Mouse (Mus musculus): ENCODE results near the gene Iars2. TPM values are rescaled to one million over a fixed set of nuclear protein-coding genes. Genes with fewer than 3 reads are reported as not detected.

Iars2 gene
- polyA plus RNA-seq (2012; ENCODE audit: insufficient read depth, insufficient read length, low replicate concordance, missing spikeins) = not detected in 2 replicates

DNA sequence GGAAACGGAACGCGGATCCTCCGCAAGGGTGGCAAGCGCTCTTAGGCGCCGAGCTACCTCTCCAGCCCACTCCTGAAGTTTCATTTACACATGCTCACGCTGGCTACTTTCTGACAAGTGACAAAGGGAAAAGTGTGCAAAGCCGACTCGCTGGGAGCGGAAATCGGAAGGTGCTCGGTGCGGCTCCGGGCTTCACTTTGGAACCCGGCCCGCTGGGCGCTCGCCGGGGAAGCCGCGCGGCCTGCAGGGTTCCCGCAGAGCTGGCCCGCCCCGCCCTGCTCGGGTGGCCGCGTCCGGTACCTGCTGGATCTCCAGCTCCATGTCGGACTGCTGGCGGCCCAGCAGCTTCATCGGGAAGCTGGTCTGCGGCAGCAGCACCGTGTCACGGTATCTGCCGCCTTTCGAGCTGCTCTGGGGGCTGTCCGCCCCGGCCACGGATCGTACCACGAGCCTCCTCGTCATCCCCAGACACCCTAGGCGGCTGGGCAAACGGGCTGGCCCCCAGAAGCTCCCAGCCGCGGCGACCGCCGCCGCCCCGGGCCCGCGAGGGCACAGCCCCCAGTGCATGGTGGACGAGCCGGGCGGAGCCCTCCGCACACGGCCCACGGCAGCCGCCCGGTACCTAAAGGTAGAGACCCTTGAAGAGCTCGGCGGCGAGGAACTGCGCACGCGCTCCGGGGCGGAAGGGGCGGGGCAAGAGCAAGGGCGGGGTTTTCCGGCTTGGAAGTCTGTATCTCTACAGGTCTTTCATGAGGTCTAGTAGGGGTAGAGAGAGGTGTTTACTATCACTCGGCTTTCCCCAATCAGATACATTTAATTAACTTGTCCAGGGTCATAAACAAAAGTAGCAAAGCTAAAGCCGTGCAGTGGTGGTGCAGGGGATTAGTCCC is at the start of gene Iars2:
Gene Iars2, minus strand, starts transcription at position 676 of the 890 bp plus-strand sequence.
- peaks cover 3% of the 10 kb centered on the region for H3K4me1 ChIP-seq (ENCODE audit: control insufficient read depth, insufficient read depth, low read length)
- H3K27ac ChIP-seq (ENCODE audit: insufficient read depth, low read depth, low read length) = peak within 1 kb of the TSS; percentile 3; the same call in 1 of the 2 replicates
- peak within 1 kb of the TSS; percentile 70 for H3K4me3 ChIP-seq (ENCODE audit: insufficient read depth, low read depth, low read length)
- under 1% methylated on average over 76 of the region's 76 CpGs for WGBS
- TF ChIP-seq POLR2A (IDR thresholded peaks at IDR 0.05; ENCODE audit: insufficient read depth, low read depth, low read length) = peak; percentile 87
- no peak for TF ChIP-seq CTCF (IDR thresholded peaks at IDR 0.05; ENCODE audit: insufficient read depth, low read depth, low read length)

GRCm38 (mm10) chr1:185377429-185377828 is 48.2 kb upstream of the Iars2 start:
- TF ChIP-seq CTCF (IDR thresholded peaks at IDR 0.05; ENCODE audit: insufficient read depth, low read depth, low read length) = no peak
- no peak overlapping the region for H3K4me3 ChIP-seq (ENCODE audit: insufficient read depth, low read depth, low read length)
- 93% methylated on average over 2 of the region's 2 CpGs for WGBS

GRCm38 (mm10) chr1:185376390-185376789 is 47.2 kb upstream of the Iars2 start:
- Histone ChIP-seq H3K4me1 (ENCODE audit: control insufficient read depth, insufficient read depth, low read length) (peaks cover 3% of the 10 kb centered on the region; the same call in 1 of the 2 replicates), H3K4me3 (ENCODE audit: insufficient read depth, low read depth, low read length) (no peak overlapping the region), H3K27ac (ENCODE audit: insufficient read depth, low read depth, low read length) (no peak overlapping the region)

More at GRCm38 (mm10) chr1:185377429-185377828, 48.2 kb upstream of the Iars2 start:
- Histone ChIP-seq H3K4me1 (ENCODE audit: control insufficient read depth, insufficient read depth, low read length) (peaks cover 3% of the 10 kb centered on the region; the same call in 1 of the 2 replicates), H3K27ac (ENCODE audit: insufficient read depth, low read depth, low read length) (no peak overlapping the region)

GRCm38 (mm10) chr1:185369979-185370378 is 40.8 kb upstream of the Iars2 start:
- WGBS = 96% methylated on average over 6 of the region's 6 CpGs
- Histone ChIP-seq H3K27ac (ENCODE audit: insufficient read depth, low read depth, low read length) (no peak overlapping the region), H3K4me1 (ENCODE audit: control insufficient read depth, insufficient read depth, low read length) (no peaks in the 10 kb centered on the region), H3K4me3 (ENCODE audit: insufficient read depth, low read depth, low read length) (no peak overlapping the region)
- TF ChIP-seq POLR2A (IDR thresholded peaks at IDR 0.05; ENCODE audit: insufficient read depth, low read depth, low read length) (no peak), CTCF (IDR thresholded peaks at IDR 0.05; ENCODE audit: insufficient read depth, low read depth, low read length) (no peak)

More at GRCm38 (mm10) chr1:185376390-185376789, 47.2 kb upstream of the Iars2 start:
- TF ChIP-seq POLR2A (IDR thresholded peaks at IDR 0.05; ENCODE audit: insufficient read depth, low read depth, low read length) = no peak
- TF ChIP-seq CTCF (IDR thresholded peaks at IDR 0.05; ENCODE audit: insufficient read depth, low read depth, low read length) = no peak

DNA sequence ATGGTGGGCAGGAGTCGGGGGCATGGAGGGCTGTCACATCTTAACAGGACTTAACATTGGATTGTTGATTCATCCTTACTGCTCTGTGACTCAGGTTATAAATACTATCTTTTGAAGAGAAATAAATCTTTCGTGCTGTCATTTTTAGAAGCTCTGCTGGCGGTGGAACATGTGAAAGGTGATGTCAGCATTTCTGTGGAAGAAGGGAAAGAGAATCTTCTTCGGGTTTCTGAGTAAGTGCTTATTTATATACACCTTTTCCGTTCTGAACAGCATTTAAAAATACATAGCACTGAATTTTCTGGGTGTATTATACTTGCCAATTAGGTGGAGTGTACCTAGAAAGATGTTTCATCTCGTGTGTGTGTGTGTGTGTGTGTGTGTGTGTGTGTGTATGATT is 38.2 kb upstream of the Iars2 start:
- H3K4me3 ChIP-seq (ENCODE audit: insufficient read depth, low read depth, low read length) = no peak overlapping the region
- H3K4me1 ChIP-seq (ENCODE audit: control insufficient read depth, insufficient read depth, low read length) = no peaks in the 10 kb centered on the region
- no peak for TF ChIP-seq CTCF (IDR thresholded peaks at IDR 0.05; ENCODE audit: insufficient read depth, low read depth, low read length)
- TF ChIP-seq POLR2A (IDR thresholded peaks at IDR 0.05; ENCODE audit: insufficient read depth, low read depth, low read length) = no peak
- WGBS = 64% methylated on average over 6 of the region's 6 CpGs
- no peak overlapping the region for H3K27ac ChIP-seq (ENCODE audit: insufficient read depth, low read depth, low read length)

DNA sequence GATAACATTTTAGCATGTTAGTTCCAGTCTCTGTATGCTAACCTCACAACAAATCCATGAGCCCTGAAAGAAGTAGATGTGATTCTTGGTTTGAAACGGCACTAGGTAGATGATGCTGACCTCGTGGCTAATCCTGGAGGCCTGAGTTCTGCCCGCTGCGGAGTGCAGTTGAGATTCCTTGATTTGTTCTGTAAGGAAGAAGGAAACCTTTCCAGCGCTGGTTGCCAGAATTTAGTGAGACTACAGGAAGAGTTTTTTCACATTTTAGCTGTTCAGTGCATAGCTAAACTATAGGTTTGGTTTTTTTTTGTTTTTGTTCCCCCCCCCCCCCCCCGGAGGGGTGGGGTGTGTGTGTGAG is 35.0 kb upstream of the Iars2 start:
- no peak overlapping the region for H3K27ac ChIP-seq (ENCODE audit: insufficient read depth, low read depth, low read length)
- TF ChIP-seq CTCF (IDR thresholded peaks at IDR 0.05; ENCODE audit: insufficient read depth, low read depth, low read length) = no peak
- no peak for TF ChIP-seq POLR2A (IDR thresholded peaks at IDR 0.05; ENCODE audit: insufficient read depth, low read depth, low read length)
- H3K4me1 ChIP-seq (ENCODE audit: control insufficient read depth, insufficient read depth, low read length) = no peaks in the 10 kb centered on the region
- WGBS = 18% methylated on average over 6 of the region's 6 CpGs
- peak overlapping the region; percentile 16; the same call in 1 of the 2 replicates for H3K4me3 ChIP-seq (ENCODE audit: insufficient read depth, low read depth, low read length)

GRCm38 (mm10) chr1:185363526-185364182 is 34.5 kb upstream of the Iars2 start:
- TF ChIP-seq CTCF (IDR thresholded peaks at IDR 0.05; ENCODE audit: insufficient read depth, low read depth, low read length) = no peak
- TF ChIP-seq POLR2A (IDR thresholded peaks at IDR 0.05; ENCODE audit: insufficient read depth, low read depth, low read length) = no peak
- 1% methylated on average over 22 of the region's 22 CpGs for WGBS
- H3K4me3 ChIP-seq (ENCODE audit: insufficient read depth, low read depth, low read length) = peak overlapping the region; percentile 87
- no peaks in the 10 kb centered on the region for H3K4me1 ChIP-seq (ENCODE audit: control insufficient read depth, insufficient read depth, low read length)
- H3K27ac ChIP-seq (ENCODE audit: insufficient read depth, low read depth, low read length) = peak overlapping the region; percentile 78

GRCm38 (mm10) chr1:185362677-185363520 is 33.7 kb upstream of the Iars2 start, which contains the start of gene Eprs:
Gene Eprs, plus strand, starts transcription at chr1:185363044.
- TF ChIP-seq CTCF (IDR thresholded peaks at IDR 0.05; ENCODE audit: insufficient read depth, low read depth, low read length) = no peak
- peak; percentile 66; the same call in 1 of the 2 replicates for TF ChIP-seq POLR2A (IDR thresholded peaks at IDR 0.05; ENCODE audit: insufficient read depth, low read depth, low read length)
- H3K4me3 ChIP-seq (ENCODE audit: insufficient read depth, low read depth, low read length) = peak within 1 kb of the TSS; percentile 87
- peak within 1 kb of the TSS; percentile 78 for H3K27ac ChIP-seq (ENCODE audit: insufficient read depth, low read depth, low read length)
- no peaks in the 10 kb centered on the region for H3K4me1 ChIP-seq (ENCODE audit: control insufficient read depth, insufficient read depth, low read length)
- WGBS = under 1% methylated on average over 92 of the region's 92 CpGs
